Mouse (Mus musculus) midbrain, embryonic 11.5 days (tissue): ENCODE data around the gene Ehmt2. TPM values are rescaled to one million over a fixed set of nuclear protein-coding genes. Genes with fewer than 3 reads are reported as not detected.

Experiments
- ATAC-seq: fragments of 200-750 bp; cut with Nextera tagmentation; 2 replicates; pipeline ENCODE4 v1.8.0; 2017; ENCODE audit warnings: moderate TSS enrichment, moderate library complexity; ENCODE audit not compliant: low FRiP score
- DNase-seq: peaks from one replicate; pipeline ENCODE4 v3.0.0; 2015; ENCODE audit warnings: low spot score; ENCODE audit errors: missing footprints
- H3K27ac ChIP-seq: fragments of 300-500 bp; sonication (generic); 2 replicates; pipeline ENCODE4 v1.5.1; 2014; ENCODE audit warnings: low read depth, low read length
- H3K27me3 ChIP-seq: fragments of 300-500 bp; sonication (generic); 2 replicates; pipeline ENCODE4 v1.6.1; 2014; ENCODE audit warnings: mild to moderate bottlenecking, low read length, moderate library complexity, mixed read lengths; ENCODE audit not compliant: control insufficient read depth, insufficient read depth
- H3K36me3 ChIP-seq: fragments of 300-500 bp; sonication (generic); 2 replicates; pipeline ENCODE4 v1.6.1; 2014; ENCODE audit warnings: mild to moderate bottlenecking, low read length, moderate library complexity, mixed read lengths; ENCODE audit not compliant: control insufficient read depth, insufficient read depth
- H3K4me1 ChIP-seq: fragments of 300-500 bp; sonication (generic); 2 replicates; pipeline ENCODE4 v1.6.1; 2014; ENCODE audit warnings: low read length; ENCODE audit not compliant: control insufficient read depth, insufficient read depth
- H3K4me2 ChIP-seq: fragments of 300-500 bp; sonication (generic); 2 replicates; pipeline ENCODE4 v1.6.1; 2014; ENCODE audit warnings: mild to moderate bottlenecking, moderate library complexity
- H3K4me3 ChIP-seq: fragments of 300-500 bp; sonication (generic); 2 replicates; pipeline ENCODE4 v1.5.1; 2014; ENCODE audit warnings: low read depth, low read length
- H3K9ac ChIP-seq: fragments of 300-500 bp; sonication (generic); 2 replicates; pipeline ENCODE4 v1.6.1; 2014; ENCODE audit warnings: low read length
- H3K9me3 ChIP-seq: fragments of 300-500 bp; sonication (generic); 2 replicates; pipeline ENCODE4 v1.6.1; 2016; ENCODE audit warnings: low read length; ENCODE audit not compliant: control insufficient read depth
- WGBS: fragments of 180-500 bp; shearing (Covaris S2); extraction: QIAGEN DNeasy Blood & Tissue Kit; methylation state at CpG from one replicate; pipeline ENCODE4 v1.1.7; 2014; 5-methylcytosine and 5-hydroxymethylcytosine counted together
- polyA plus RNA-seq: library from polyadenylated mRNA; unstranded; fragments of >200 nt; fragmentation: Nextera tagmentation; extraction: Ambion mirVana; gene quantifications from 2 replicates; pipeline ENCODE4 v1.2.1, GENCODE M21; 2014

The Ehmt2 gene
- polyA plus RNA-seq, 1 experiment from 2014 or later: 60.5 TPM

DNA sequence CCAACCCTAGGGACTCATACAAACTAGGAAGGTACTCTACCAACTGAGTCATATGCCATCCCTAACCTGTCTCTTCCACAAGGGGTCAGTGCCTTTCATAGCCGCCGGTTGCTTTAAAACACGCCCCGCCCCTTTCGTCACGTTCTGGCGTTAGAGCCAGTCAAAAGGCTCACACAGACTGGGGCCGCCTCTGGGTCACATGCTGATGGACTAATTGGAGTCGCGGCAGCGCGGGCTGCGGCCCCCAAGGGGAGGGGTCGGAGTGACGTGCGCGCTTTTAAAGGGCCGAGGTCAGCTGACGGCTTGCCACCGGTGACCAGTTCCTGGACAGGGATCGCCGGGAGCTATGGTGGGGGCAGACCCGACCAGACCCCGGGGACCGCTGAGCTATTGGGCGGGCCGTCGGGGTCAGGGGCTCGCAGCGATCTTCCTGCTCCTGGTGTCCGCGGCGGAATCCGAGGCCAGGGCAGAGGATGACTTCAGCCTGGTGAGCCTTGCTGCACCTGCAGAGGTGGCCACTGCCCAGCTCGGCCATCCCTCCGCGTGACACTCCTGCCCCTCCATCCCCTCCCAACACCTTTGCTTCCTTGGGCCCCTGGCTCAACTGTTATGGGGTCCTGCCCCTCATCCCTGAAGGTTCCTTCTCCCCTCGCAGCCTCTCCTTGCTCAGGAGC, 32.9 kb downstream of the Ehmt2 start, which contains the start of gene Neu1:
TSS of gene Neu1 (plus strand) at position 193 of the 674 bp plus-strand sequence.
- Histone ChIP-seq H3K4me2 (peak within 1 kb of the TSS; percentile 98), H3K27ac (no peak within 1 kb of the TSS; the same call in 1 of the 2 replicates), H3K4me3 (peak within 1 kb of the TSS; percentile 65), H3K4me1 (peaks cover 4% of the 10 kb centered on the region), H3K27me3 (no peaks in the 10 kb centered on the region), H3K9me3 (no peaks in the 10 kb centered on the region), H3K9ac (peak within 1 kb of the TSS; percentile 78), H3K36me3 (no peaks in the 10 kb centered on the region)
- DNase-seq (peak; percentile 99), ATAC-seq (peak; percentile 98)
- under 1% methylated on average over 38 of the region's 38 CpGs for WGBS

DNA sequence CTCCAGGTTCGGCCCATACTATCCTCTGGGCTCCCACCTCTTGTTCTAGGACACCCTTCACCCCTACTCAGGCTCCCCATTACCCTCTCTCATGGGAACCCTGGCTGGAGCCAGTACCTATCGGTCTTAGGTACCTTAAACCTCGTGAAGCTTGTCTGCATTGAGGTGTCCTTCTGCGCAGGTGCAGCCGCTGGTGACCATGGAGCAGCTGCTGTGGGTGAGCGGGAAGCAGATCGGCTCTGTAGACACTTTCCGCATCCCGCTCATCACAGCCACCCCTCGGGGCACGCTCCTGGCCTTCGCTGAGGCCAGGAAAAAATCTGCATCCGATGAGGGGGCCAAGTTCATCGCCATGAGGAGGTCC, 33.4 kb downstream of the Ehmt2 start:
- Histone ChIP-seq H3K9ac (peak overlapping the region; percentile 78), H3K27ac (no peak overlapping the region), H3K4me2 (peak overlapping the region; percentile 98), H3K9me3 (no peaks in the 10 kb centered on the region), H3K36me3 (no peaks in the 10 kb centered on the region), H3K27me3 (no peaks in the 10 kb centered on the region), H3K4me1 (peaks cover 4% of the 10 kb centered on the region), H3K4me3 (peak overlapping the region; percentile 65)
- WGBS: 17% methylated on average over 14 of the region's 14 CpGs
- DNase-seq (no peak), ATAC-seq (no peak)

DNA sequence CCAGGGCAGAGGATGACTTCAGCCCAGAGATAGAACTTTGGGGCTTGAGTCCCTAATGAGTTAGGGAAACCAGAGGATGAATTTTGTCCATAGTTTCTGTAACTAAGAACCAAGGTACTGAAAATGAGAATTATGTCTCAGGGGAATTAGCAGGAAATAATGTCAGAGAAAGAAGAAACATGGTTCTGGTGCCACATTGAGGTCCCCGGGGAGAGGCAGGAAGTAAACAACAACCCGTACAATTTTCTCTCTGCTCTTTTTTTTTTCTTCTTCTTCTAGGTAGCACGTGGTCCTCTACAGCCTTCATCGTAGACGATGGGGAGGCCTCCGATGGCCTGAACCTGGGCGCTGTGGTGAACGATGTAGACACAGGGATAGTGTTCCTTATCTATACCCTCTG, 34.0 kb downstream of the Ehmt2 start:
- Histone ChIP-seq H3K36me3 (no peaks in the 10 kb centered on the region), H3K27ac (no peak overlapping the region), H3K4me1 (peaks cover 4% of the 10 kb centered on the region), H3K9ac (peak overlapping the region; percentile 78; the same call in 1 of the 2 replicates), H3K4me2 (peak overlapping the region; percentile 98), H3K9me3 (no peaks in the 10 kb centered on the region), H3K4me3 (peak overlapping the region; percentile 65; the same call in 1 of the 2 replicates), H3K27me3 (no peaks in the 10 kb centered on the region)
- WGBS: 95% methylated on average over 8 of the region's 8 CpGs
- DNase-seq (no peak), ATAC-seq (no peak)

DNA sequence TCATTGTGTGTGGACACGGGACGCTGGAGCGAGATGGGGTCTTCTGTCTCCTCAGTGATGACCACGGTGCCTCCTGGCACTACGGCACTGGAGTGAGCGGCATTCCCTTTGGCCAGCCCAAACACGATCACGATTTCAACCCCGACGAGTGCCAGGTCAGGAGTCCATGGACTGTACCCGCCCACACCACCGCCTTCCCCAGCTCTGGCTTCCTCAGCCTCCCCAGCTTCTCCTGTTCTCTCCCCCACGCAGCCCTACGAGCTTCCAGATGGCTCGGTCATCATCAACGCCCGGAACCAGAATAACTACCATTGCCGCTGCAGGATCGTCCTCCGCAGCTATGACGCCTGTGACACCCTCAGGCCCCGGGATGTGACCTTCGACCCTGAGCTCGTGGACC, 35.8 kb downstream of the Ehmt2 start:
- DNase-seq (peak; percentile 69), ATAC-seq (no peak)
- Histone ChIP-seq H3K27ac (no peak overlapping the region), H3K27me3 (no peaks in the 10 kb centered on the region), H3K9ac (no peak overlapping the region), H3K9me3 (no peaks in the 10 kb centered on the region), H3K36me3 (no peaks in the 10 kb centered on the region), H3K4me1 (peaks cover 4% of the 10 kb centered on the region), H3K4me3 (no peak overlapping the region), H3K4me2 (no peak overlapping the region)
- 69% methylated on average over 24 of the region's 24 CpGs for WGBS

DNA sequence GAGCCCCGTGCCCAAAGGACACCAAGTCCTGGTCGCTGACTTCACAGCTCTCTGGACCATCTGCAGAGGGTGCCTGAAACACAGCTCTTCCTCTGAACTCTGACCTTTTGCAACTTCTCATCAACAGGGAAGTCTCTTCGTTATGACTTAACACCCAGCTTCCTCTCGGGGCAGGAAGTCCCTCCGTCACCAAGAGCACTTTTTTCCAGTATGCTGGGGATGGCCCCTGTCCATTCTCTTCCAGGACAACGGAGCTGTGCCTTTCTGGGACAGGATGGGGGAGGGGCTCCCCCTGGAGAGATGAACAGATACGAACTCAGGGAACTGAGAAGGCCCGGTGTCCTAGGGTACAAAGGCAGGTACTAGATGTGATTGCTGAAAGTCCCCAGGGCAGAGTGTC, 36.6 kb downstream of the Ehmt2 start:
- no peak overlapping the region for H3K4me2 ChIP-seq
- peaks cover 4% of the 10 kb centered on the region for H3K4me1 ChIP-seq
- no peak overlapping the region for H3K4me3 ChIP-seq
- no peaks in the 10 kb centered on the region for H3K36me3 ChIP-seq
- no peak for ATAC-seq
- WGBS: 56% methylated on average over 8 of the region's 8 CpGs
- no peak overlapping the region for H3K9ac ChIP-seq
- no peak overlapping the region for H3K27ac ChIP-seq
- DNase-seq: peak; percentile 72
- no peaks in the 10 kb centered on the region for H3K9me3 ChIP-seq
- H3K27me3 ChIP-seq: no peaks in the 10 kb centered on the region

DNA sequence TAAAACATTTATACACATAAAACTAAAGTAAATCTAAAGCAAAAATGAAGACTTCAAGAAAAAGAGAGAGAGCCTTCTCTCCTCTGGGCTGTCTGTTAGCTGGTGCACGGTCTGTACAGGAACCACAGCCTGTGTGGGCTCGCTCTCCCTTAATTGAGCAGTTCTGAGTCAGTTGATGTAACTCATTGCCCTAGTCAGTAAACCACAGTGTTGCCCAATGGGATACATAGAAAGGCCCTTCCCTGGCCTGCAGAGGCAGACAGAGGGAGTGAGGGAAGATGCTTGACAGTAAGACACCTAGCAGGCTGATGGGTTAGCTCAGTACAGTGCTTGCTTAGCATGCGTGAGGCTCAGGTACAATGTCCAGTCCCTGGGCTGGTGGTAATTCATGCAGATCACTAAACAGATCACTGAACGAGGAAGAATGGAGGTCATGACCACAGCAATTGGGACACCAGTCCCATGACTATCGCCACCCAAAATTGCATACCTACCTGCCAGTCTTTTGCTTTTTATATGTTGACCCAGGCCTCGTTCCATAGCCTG, 39.8 kb downstream of the Ehmt2 start:
- no peaks in the 10 kb centered on the region for H3K36me3 ChIP-seq
- H3K27ac ChIP-seq: no peak overlapping the region
- no peak overlapping the region for H3K4me2 ChIP-seq
- no peaks in the 10 kb centered on the region for H3K9me3 ChIP-seq
- DNase-seq (no peak), ATAC-seq (no peak)
- no peak overlapping the region for H3K4me3 ChIP-seq
- 84% methylated on average over 6 of the region's 6 CpGs for WGBS
- peaks cover 4% of the 10 kb centered on the region for H3K4me1 ChIP-seq
- no peaks in the 10 kb centered on the region for H3K27me3 ChIP-seq
- no peak overlapping the region for H3K9ac ChIP-seq

DNA sequence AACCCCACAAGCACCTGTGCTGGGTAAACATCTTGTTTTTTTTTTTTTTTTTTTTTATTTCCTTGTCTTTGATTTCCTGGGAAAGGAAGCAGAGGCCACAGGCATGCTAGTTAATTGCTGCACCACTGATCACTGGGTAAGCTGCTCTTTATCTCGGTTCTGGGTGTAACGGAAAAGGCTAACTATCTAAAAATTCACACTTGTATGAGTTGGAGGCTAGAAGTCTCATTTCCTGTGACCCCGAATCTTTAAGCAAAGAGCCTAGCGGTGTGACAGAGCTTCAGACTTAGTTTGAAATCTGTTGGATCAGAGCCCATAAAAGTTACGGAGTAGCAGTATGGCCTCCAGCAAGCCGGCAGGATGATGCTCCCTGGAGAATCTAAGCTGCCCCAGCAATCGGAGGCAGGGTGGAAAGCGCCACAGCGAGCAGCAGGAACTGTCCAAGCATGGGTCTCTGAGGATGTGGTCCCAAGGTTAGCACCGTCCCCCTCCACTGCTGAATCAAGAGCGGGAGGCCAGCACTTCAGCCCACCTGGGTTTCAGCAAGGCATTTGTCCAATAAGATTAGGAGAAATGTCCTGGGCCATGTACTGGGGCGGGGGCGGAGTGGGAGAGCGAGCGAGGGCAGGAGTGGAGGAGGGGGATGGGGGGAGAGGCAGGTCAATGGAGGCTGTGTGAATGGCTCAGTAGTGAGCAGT, 43.2 kb downstream of the Ehmt2 start:
- H3K4me1 ChIP-seq: peaks cover 4% of the 10 kb centered on the region
- H3K27ac ChIP-seq: no peak overlapping the region
- peak overlapping the region; percentile 23 for H3K4me3 ChIP-seq
- H3K27me3 ChIP-seq: no peaks in the 10 kb centered on the region
- 7% methylated on average over 15 of the region's 15 CpGs for WGBS
- peak; percentile 94 for DNase-seq
- peak; percentile 46; the same call in 1 of the 2 replicates for ATAC-seq
- H3K4me2 ChIP-seq: peak overlapping the region; percentile 46
- H3K9ac ChIP-seq: peak overlapping the region; percentile 58
- H3K9me3 ChIP-seq: no peaks in the 10 kb centered on the region
- no peaks in the 10 kb centered on the region for H3K36me3 ChIP-seq

DNA sequence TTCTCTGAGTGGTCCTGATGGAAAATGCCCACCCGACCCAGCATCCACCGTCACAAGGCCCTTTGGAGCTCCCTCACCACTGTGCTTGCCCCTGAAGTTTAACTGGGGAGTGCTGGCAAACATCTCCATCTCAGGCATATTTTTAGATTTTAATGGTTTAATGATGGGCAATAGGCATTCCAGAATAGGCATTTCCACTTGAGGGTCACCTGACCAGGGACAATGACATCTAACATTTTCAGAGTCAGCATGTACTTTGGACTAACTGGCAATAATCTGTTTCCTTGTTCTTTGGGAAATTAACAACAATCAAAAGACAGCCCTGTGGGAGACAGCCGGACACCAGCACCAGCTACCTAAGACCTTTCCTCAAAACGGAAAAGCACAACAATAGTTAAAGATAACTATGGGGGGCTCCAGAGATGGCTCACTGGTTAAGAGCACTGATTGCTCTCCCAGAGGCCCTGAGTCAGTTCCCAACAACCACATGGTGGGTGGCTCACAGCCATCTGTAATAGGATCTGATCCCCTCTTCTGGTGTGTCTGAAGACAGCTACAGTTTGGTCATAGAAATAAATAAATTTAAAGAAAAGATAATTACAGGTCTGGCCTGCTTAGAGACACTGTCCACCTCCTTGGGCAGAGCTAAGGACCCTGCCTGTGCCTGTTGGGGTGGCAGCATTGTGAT, 45.0 kb downstream of the Ehmt2 start:
- DNase-seq: peak; percentile 35
- Histone ChIP-seq H3K9ac (no peak overlapping the region), H3K4me1 (peaks cover 4% of the 10 kb centered on the region), H3K36me3 (no peaks in the 10 kb centered on the region), H3K27ac (no peak overlapping the region), H3K4me2 (no peak overlapping the region), H3K27me3 (no peaks in the 10 kb centered on the region), H3K9me3 (no peaks in the 10 kb centered on the region), H3K4me3 (no peak overlapping the region)
- ATAC-seq: no peak
- WGBS: 87% methylated on average over 4 of the region's 4 CpGs

DNA sequence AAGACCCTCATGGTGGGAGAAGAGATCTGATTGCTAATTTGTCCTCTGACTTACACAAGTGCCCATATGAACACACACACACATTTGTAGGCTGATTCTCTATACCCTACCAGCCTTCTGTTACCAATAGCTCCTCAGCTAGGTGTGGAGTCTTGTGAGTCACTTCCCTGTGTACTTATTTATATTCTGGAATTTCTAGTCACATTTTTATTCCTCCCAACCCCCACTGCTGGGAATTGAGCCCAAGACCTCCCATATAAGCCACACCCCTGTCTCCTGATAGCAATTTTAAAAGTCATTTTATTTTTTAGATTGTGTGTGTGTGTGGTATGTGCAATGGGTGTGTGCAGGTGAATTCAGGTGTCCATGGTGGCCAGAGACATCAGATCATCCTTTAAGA, 46.1 kb downstream of the Ehmt2 start:
- no peak overlapping the region for H3K4me2 ChIP-seq
- no peaks in the 10 kb centered on the region for H3K27me3 ChIP-seq
- H3K36me3 ChIP-seq: no peaks in the 10 kb centered on the region
- peaks cover 4% of the 10 kb centered on the region for H3K4me1 ChIP-seq
- H3K27ac ChIP-seq: no peak overlapping the region
- ATAC-seq (no peak), DNase-seq (peak; percentile 28)
- H3K9ac ChIP-seq: no peak overlapping the region
- no peak overlapping the region for H3K4me3 ChIP-seq
- H3K9me3 ChIP-seq: no peaks in the 10 kb centered on the region
